Mouse (Mus musculus): ENCODE data around the gene Snx29.

The Snx29 gene

DNA sequence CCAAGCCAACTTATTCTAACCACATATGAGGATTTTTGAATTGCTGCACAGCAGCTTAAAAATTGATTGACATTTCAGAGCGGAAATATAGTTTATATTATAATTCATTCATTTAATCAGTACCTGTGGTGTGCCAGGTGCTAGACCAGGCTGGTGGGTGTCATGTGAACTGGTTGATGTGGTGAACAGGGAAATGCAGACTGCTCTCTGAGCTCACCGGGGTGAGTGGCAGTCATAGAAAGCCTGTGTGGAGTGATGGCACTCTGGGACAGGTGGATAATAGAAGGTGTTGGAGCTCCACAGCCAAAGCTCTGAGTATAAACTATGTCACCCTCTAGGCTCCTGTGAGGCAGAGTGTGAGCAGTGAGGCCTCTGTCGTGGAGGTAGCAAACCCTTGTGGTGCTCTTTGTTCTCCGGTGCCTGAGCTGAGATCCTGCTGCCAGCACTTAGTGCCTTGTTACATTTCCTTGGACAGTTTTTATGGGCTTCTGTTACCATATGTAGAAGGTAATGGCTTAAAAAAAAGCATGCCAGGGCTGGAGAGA lies 324.1 kb downstream of the Snx29 start:
- Histone ChIP-seq H3K9me3 (ENCODE audit: low read length) (no peaks in the 10 kb centered on the region), H3K4me1 (replicated peaks; ENCODE audit: low read depth, low read length) (peaks cover 21% of the 10 kb centered on the region), H3K36me3 (ENCODE audit: insufficient read depth, low read length) (no peaks in the 10 kb centered on the region), H3K4me3 (replicated peaks; ENCODE audit: low read length) (no peak overlapping the region), H3K27me3 (ENCODE audit: insufficient read depth, low read length) (no peaks in the 10 kb centered on the region)
- TF ChIP-seq POU5F1 (IDR thresholded peaks at IDR 0.05; ENCODE audit: borderline replicate concordance, low read length) (no peak), NANOG (IDR thresholded peaks at IDR 0.05; ENCODE audit: borderline replicate concordance, low read length) (no peak), CTCF (conservative IDR thresholded peaks at IDR 0.05; ENCODE audit: low read length) (no peak)

DNA sequence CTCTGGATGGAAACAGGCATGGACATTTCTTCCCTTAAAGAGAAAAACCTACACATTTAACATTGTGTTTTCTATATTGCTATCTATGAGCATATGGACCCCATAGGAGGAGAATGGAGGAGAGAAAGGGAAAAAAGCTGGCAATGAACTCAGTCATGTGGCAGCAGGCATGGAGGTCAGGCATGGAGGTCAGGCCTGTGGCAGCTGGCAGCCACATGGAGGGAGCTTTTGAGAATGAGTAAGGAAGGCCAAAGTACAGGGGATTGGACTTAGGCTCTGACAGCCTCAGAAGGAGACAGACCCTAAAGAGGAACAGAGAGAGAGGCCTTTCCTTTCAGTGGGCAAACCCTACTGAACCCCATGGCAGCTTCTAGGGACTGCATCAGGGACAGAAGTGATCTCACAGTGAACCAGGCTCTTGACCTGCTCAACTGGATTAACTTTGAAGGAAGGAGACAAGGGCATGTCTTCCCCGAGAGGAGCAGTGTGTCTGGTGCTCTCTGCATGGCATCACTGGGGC lies 325.5 kb downstream of the Snx29 start:
- Histone ChIP-seq H3K36me3 (ENCODE audit: insufficient read depth, low read length) (no peaks in the 10 kb centered on the region), H3K27me3 (ENCODE audit: insufficient read depth, low read length) (no peaks in the 10 kb centered on the region), H3K9me3 (ENCODE audit: low read length) (no peaks in the 10 kb centered on the region), H3K4me1 (replicated peaks; ENCODE audit: low read depth, low read length) (peaks cover 15% of the 10 kb centered on the region), H3K4me3 (replicated peaks; ENCODE audit: low read length) (no peak overlapping the region)
- no peak for TF ChIP-seq CTCF (conservative IDR thresholded peaks at IDR 0.05; ENCODE audit: low read length)
- no peak for TF ChIP-seq POU5F1 (IDR thresholded peaks at IDR 0.05; ENCODE audit: borderline replicate concordance, low read length)
- no peak for TF ChIP-seq NANOG (IDR thresholded peaks at IDR 0.05; ENCODE audit: borderline replicate concordance, low read length)

DNA sequence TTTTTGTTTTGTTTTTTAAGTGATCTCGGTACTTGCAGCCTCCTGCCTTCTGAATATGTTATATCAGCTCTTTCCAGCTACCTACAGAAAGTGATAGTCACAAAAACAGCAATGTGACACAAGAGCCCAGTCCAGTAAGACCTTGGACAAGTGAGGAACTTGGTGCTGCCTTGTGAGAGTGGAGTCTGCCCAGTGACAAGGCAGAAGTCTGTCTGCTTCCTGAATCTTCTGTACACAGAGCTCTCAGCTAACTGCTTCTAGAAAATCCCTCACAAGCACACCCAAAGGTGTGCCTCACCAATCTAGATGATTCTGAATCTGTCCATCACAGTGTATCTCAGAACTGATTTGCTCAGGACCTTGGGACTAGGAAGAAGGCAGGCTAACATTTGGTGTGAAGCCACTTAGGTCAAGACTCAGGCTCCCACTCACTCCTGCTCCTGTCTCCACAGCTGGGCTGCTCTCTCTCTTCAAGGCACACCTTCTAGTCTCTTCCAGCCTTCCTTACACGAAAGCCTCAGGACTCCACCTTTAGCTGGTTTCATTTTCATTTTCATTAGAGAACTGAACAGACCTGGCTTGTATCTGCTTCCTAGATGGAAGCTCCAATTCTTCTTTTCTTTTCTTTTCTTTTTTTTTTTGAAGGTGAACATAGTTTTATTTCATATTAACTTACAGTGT lies 330.1 kb downstream of the Snx29 start:
- H3K36me3 ChIP-seq (ENCODE audit: insufficient read depth, low read length): no peaks in the 10 kb centered on the region
- H3K4me1 ChIP-seq (replicated peaks; ENCODE audit: low read depth, low read length): no peaks in the 10 kb centered on the region
- no peak overlapping the region for H3K4me3 ChIP-seq (replicated peaks; ENCODE audit: low read length)
- H3K9me3 ChIP-seq (ENCODE audit: low read length): no peaks in the 10 kb centered on the region
- no peaks in the 10 kb centered on the region for H3K27me3 ChIP-seq (ENCODE audit: insufficient read depth, low read length)
- TF ChIP-seq CTCF (conservative IDR thresholded peaks at IDR 0.05; ENCODE audit: low read length) (no peak), NANOG (IDR thresholded peaks at IDR 0.05; ENCODE audit: borderline replicate concordance, low read length) (no peak), POU5F1 (IDR thresholded peaks at IDR 0.05; ENCODE audit: borderline replicate concordance, low read length) (no peak)

GRCm38 (mm10) chr16:11655893-11656292 lies 333.2 kb downstream of the Snx29 start:
- H3K27me3 ChIP-seq (ENCODE audit: insufficient read depth, low read length): no peaks in the 10 kb centered on the region
- no peaks in the 10 kb centered on the region for H3K36me3 ChIP-seq (ENCODE audit: insufficient read depth, low read length)
- no peaks in the 10 kb centered on the region for H3K4me1 ChIP-seq (replicated peaks; ENCODE audit: low read depth, low read length)
- H3K4me3 ChIP-seq (replicated peaks; ENCODE audit: low read length): no peak overlapping the region
- TF ChIP-seq POU5F1 (IDR thresholded peaks at IDR 0.05; ENCODE audit: borderline replicate concordance, low read length): no peak
- no peak for TF ChIP-seq CTCF (conservative IDR thresholded peaks at IDR 0.05; ENCODE audit: low read length)
- no peak for TF ChIP-seq NANOG (IDR thresholded peaks at IDR 0.05; ENCODE audit: borderline replicate concordance, low read length)
- no peaks in the 10 kb centered on the region for H3K9me3 ChIP-seq (ENCODE audit: low read length)

GRCm38 (mm10) chr16:11657111-11657510 lies 334.4 kb downstream of the Snx29 start:
- TF ChIP-seq POU5F1 (IDR thresholded peaks at IDR 0.05; ENCODE audit: borderline replicate concordance, low read length): no peak
- no peak for TF ChIP-seq NANOG (IDR thresholded peaks at IDR 0.05; ENCODE audit: borderline replicate concordance, low read length)
- no peak for TF ChIP-seq CTCF (conservative IDR thresholded peaks at IDR 0.05; ENCODE audit: low read length)
- no peaks in the 10 kb centered on the region for H3K36me3 ChIP-seq (ENCODE audit: insufficient read depth, low read length)
- no peaks in the 10 kb centered on the region for H3K27me3 ChIP-seq (ENCODE audit: insufficient read depth, low read length)
- no peaks in the 10 kb centered on the region for H3K4me1 ChIP-seq (replicated peaks; ENCODE audit: low read depth, low read length)
- no peak overlapping the region for H3K4me3 ChIP-seq (replicated peaks; ENCODE audit: low read length)
- no peaks in the 10 kb centered on the region for H3K9me3 ChIP-seq (ENCODE audit: low read length)

GRCm38 (mm10) chr16:11659111-11659720 lies 336.5 kb downstream of the Snx29 start:
- H3K27me3 ChIP-seq (ENCODE audit: insufficient read depth, low read length): no peaks in the 10 kb centered on the region
- H3K36me3 ChIP-seq (ENCODE audit: insufficient read depth, low read length): no peaks in the 10 kb centered on the region
- no peaks in the 10 kb centered on the region for H3K9me3 ChIP-seq (ENCODE audit: low read length)
- H3K4me3 ChIP-seq (replicated peaks; ENCODE audit: low read length): no peak overlapping the region
- TF ChIP-seq CTCF (conservative IDR thresholded peaks at IDR 0.05; ENCODE audit: low read length): no peak
- TF ChIP-seq NANOG (IDR thresholded peaks at IDR 0.05; ENCODE audit: borderline replicate concordance, low read length): no peak
- TF ChIP-seq POU5F1 (IDR thresholded peaks at IDR 0.05; ENCODE audit: borderline replicate concordance, low read length): no peak
- H3K4me1 ChIP-seq (replicated peaks; ENCODE audit: low read depth, low read length): no peaks in the 10 kb centered on the region

- H3K27me3 ChIP-seq (ENCODE audit: insufficient read depth, low read length): no peaks in the 10 kb centered on the region
- no peaks in the 10 kb centered on the region for H3K36me3 ChIP-seq (ENCODE audit: insufficient read depth, low read length)
- H3K4me3 ChIP-seq (replicated peaks; ENCODE audit: low read length): no peak overlapping the region
- H3K4me1 ChIP-seq (replicated peaks; ENCODE audit: low read depth, low read length): no peaks in the 10 kb centered on the region
- TF ChIP-seq CTCF (conservative IDR thresholded peaks at IDR 0.05; ENCODE audit: low read length) (no peak), NANOG (IDR thresholded peaks at IDR 0.05; ENCODE audit: borderline replicate concordance, low read length) (no peak), POU5F1 (IDR thresholded peaks at IDR 0.05; ENCODE audit: borderline replicate concordance, low read length) (no peak)
- peaks cover 6% of the 10 kb centered on the region; the same call in 1 of the 2 replicates for H3K9me3 ChIP-seq (ENCODE audit: low read length)
Measured at GRCm38 (mm10) chr16:11664896-11665705, 342.4 kb downstream of the Snx29 start.

- H3K4me1 ChIP-seq (replicated peaks; ENCODE audit: low read depth, low read length): no peaks in the 10 kb centered on the region
- no peaks in the 10 kb centered on the region for H3K36me3 ChIP-seq (ENCODE audit: insufficient read depth, low read length)
- no peak overlapping the region for H3K4me3 ChIP-seq (replicated peaks; ENCODE audit: low read length)
- H3K9me3 ChIP-seq (ENCODE audit: low read length): peaks cover 8% of the 10 kb centered on the region; the same call in 1 of the 2 replicates
- TF ChIP-seq NANOG (IDR thresholded peaks at IDR 0.05; ENCODE audit: borderline replicate concordance, low read length) (no peak), CTCF (conservative IDR thresholded peaks at IDR 0.05; ENCODE audit: low read length) (no peak), POU5F1 (IDR thresholded peaks at IDR 0.05; ENCODE audit: borderline replicate concordance, low read length) (no peak)
- no peaks in the 10 kb centered on the region for H3K27me3 ChIP-seq (ENCODE audit: insufficient read depth, low read length)
Measured at GRCm38 (mm10) chr16:11665869-11666268, 343.2 kb downstream of the Snx29 start.

Measured in E14TG2a.4 (cell line).